Mouse (Mus musculus): ENCODE data around the gene Plcb2.

DNA sequence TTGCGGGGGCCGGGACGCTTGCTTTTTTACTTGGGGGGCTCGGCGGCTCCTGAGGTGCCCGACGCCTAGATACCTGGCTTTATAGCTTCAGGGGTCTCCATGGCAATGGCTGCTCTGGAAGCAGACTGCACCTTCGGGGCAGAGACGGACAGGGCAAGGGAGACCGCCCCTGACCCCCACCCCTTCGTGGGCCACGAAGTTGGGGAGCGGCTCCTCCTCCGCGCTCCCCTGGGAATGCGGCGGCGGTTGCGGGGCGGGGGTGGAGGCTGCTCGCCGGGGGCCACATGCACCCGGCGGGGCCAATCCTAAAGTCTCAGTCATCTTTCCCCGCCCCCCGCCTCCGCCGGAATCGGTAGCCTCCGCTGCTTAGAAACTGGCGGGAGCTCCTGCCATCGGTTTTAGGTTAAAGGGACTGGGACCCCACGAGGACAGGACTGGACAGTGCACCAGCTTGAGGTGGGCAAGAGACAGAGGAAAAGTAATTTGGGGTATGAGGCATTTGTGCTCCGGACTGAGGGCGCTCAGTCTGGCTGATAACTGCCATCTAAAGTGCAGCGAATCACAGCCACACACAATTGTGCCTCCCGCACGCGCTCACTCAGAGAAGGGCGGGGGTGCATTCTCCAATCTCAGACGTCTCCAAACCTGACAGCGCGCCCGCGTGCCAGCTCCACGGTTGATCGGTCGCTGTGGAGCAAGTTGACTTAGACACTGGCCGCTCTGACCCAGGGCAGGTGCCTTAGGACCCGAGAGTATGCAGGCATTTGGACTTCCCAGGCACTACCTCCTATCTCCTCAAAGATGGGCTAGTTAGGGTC is 24.1 kb downstream of the Plcb2 start, which contains the start of gene Ankrd63:
- TF ChIP-seq CTCF (IDR thresholded peaks at IDR 0.05; ENCODE audit: low read depth) (no peak), EP300 (IDR thresholded peaks at IDR 0.05; ENCODE audit: low read depth) (no peak)

All from heart, postnatal 0 days (tissue).